Mouse (Mus musculus): ENCODE data around the gene Gata1.
"Not testable (repeated sequence)": the region's sequence is repeated elsewhere in the genome, so short reads cannot be mapped to it uniquely, and the experiment has no call there.

Gata1 gene

GRCm38 (mm10) chrX:8013157-8013556 is 35.3 kb upstream of the Gata1 start:
- Histone ChIP-seq H3K4me3 (replicated peaks; ENCODE audit: low read length) (no peak overlapping the region), H3K27me3 (ENCODE audit: insufficient read depth, low read length) (no peaks in the 10 kb centered on the region), H3K36me3 (ENCODE audit: insufficient read depth, low read length) (no peaks in the 10 kb centered on the region), H3K9me3 (ENCODE audit: low read length) (no peaks in the 10 kb centered on the region), H3K4me1 (replicated peaks; ENCODE audit: low read depth, low read length) (peaks cover 60% of the 10 kb centered on the region)
- TF ChIP-seq POU5F1 (IDR thresholded peaks at IDR 0.05; ENCODE audit: borderline replicate concordance, low read length), result no peak
- TF ChIP-seq NANOG (IDR thresholded peaks at IDR 0.05; ENCODE audit: borderline replicate concordance, low read length), result peak; percentile 47; the same call in 1 of the 2 replicates

GRCm38 (mm10) chrX:8009356-8009755 is 31.5 kb upstream of the Gata1 start:
- not testable (repeated sequence) for H3K27me3 ChIP-seq (ENCODE audit: insufficient read depth, low read length); H3K4me3 ChIP-seq (replicated peaks; ENCODE audit: low read length); H3K36me3 ChIP-seq (ENCODE audit: insufficient read depth, low read length); H3K9me3 ChIP-seq (ENCODE audit: low read length)
- peak; percentile 25; the same call in 1 of the 2 replicates for TF ChIP-seq CTCF (conservative IDR thresholded peaks at IDR 0.05; ENCODE audit: low read length)
- peaks cover 52% of the 10 kb centered on the region for H3K4me1 ChIP-seq (replicated peaks; ENCODE audit: low read depth, low read length)

GRCm38 (mm10) chrX:8008543-8008942 is 30.7 kb upstream of the Gata1 start:
- Histone ChIP-seq H3K9me3 (ENCODE audit: low read length) (no peaks in the 10 kb centered on the region), H3K27me3 (ENCODE audit: insufficient read depth, low read length) (no peaks in the 10 kb centered on the region), H3K4me3 (replicated peaks; ENCODE audit: low read length) (no peak overlapping the region), H3K36me3 (ENCODE audit: insufficient read depth, low read length) (peaks cover 6% of the 10 kb centered on the region; the same call in 1 of the 2 replicates), H3K4me1 (replicated peaks; ENCODE audit: low read depth, low read length) (peaks cover 58% of the 10 kb centered on the region)
- TF ChIP-seq NANOG (IDR thresholded peaks at IDR 0.05; ENCODE audit: borderline replicate concordance, low read length) (peak; percentile 90), CTCF (conservative IDR thresholded peaks at IDR 0.05; ENCODE audit: low read length) (no peak)

- H3K27me3 ChIP-seq (ENCODE audit: insufficient read depth, low read length), result no peaks in the 10 kb centered on the region
- peaks cover 53% of the 10 kb centered on the region for H3K4me1 ChIP-seq (replicated peaks; ENCODE audit: low read depth, low read length)
- H3K4me3 ChIP-seq (replicated peaks; ENCODE audit: low read length), result 0 out of 2 replicates have a peak overlapping the region, but pooled peaks have one; percentile 23
- peaks cover 6% of the 10 kb centered on the region; the same call in 1 of the 2 replicates for H3K36me3 ChIP-seq (ENCODE audit: insufficient read depth, low read length)
- H3K9me3 ChIP-seq (ENCODE audit: low read length), result no peaks in the 10 kb centered on the region
- TF ChIP-seq POU5F1 (IDR thresholded peaks at IDR 0.05; ENCODE audit: borderline replicate concordance, low read length) (no peak), CTCF (conservative IDR thresholded peaks at IDR 0.05; ENCODE audit: low read length) (0 out of 2 replicates have a peak, but pooled peaks have one; percentile 4)
Measured at GRCm38 (mm10) chrX:8002971-8003370, 25.1 kb upstream of the Gata1 start.

GRCm38 (mm10) chrX:8002001-8002400 is 24.1 kb upstream of the Gata1 start:
- H3K4me3 ChIP-seq (replicated peaks; ENCODE audit: low read length), result no peak overlapping the region
- peaks cover 6% of the 10 kb centered on the region; the same call in 1 of the 2 replicates for H3K36me3 ChIP-seq (ENCODE audit: insufficient read depth, low read length)
- TF ChIP-seq CTCF (conservative IDR thresholded peaks at IDR 0.05; ENCODE audit: low read length) (no peak), NANOG (IDR thresholded peaks at IDR 0.05; ENCODE audit: borderline replicate concordance, low read length) (peak; percentile 91)
- no peaks in the 10 kb centered on the region for H3K9me3 ChIP-seq (ENCODE audit: low read length)
- H3K27me3 ChIP-seq (ENCODE audit: insufficient read depth, low read length), result no peaks in the 10 kb centered on the region
- peaks cover 50% of the 10 kb centered on the region for H3K4me1 ChIP-seq (replicated peaks; ENCODE audit: low read depth, low read length)

GRCm38 (mm10) chrX:8000546-8001192 is 22.8 kb upstream of the Gata1 start:
- Histone ChIP-seq H3K27me3 (ENCODE audit: insufficient read depth, low read length) (no peaks in the 10 kb centered on the region), H3K36me3 (ENCODE audit: insufficient read depth, low read length) (peaks cover 6% of the 10 kb centered on the region; the same call in 1 of the 2 replicates), H3K9me3 (ENCODE audit: low read length) (no peaks in the 10 kb centered on the region), H3K4me3 (replicated peaks; ENCODE audit: low read length) (no peak overlapping the region), H3K4me1 (replicated peaks; ENCODE audit: low read depth, low read length) (peaks cover 39% of the 10 kb centered on the region)
- TF ChIP-seq CTCF (conservative IDR thresholded peaks at IDR 0.05; ENCODE audit: low read length) (no peak), NANOG (IDR thresholded peaks at IDR 0.05; ENCODE audit: borderline replicate concordance, low read length) (no peak)

GRCm38 (mm10) chrX:7993068-7993735 is 15.3 kb upstream of the Gata1 start:
- H3K36me3 ChIP-seq (ENCODE audit: insufficient read depth, low read length), result no peaks in the 10 kb centered on the region
- H3K27me3 ChIP-seq (ENCODE audit: insufficient read depth, low read length), result no peaks in the 10 kb centered on the region
- no peak for TF ChIP-seq POU5F1 (IDR thresholded peaks at IDR 0.05; ENCODE audit: borderline replicate concordance, low read length)
- no peak for TF ChIP-seq NANOG (IDR thresholded peaks at IDR 0.05; ENCODE audit: borderline replicate concordance, low read length)
- H3K9me3 ChIP-seq (ENCODE audit: low read length), result no peaks in the 10 kb centered on the region
- peaks cover 41% of the 10 kb centered on the region for H3K4me1 ChIP-seq (replicated peaks; ENCODE audit: low read depth, low read length)
- H3K4me3 ChIP-seq (replicated peaks; ENCODE audit: low read length), result no peak overlapping the region

- Histone ChIP-seq H3K4me3 (replicated peaks; ENCODE audit: low read length) (no peak overlapping the region), H3K27me3 (ENCODE audit: insufficient read depth, low read length) (no peaks in the 10 kb centered on the region), H3K9me3 (ENCODE audit: low read length) (no peaks in the 10 kb centered on the region), H3K36me3 (ENCODE audit: insufficient read depth, low read length) (no peaks in the 10 kb centered on the region), H3K4me1 (replicated peaks; ENCODE audit: low read depth, low read length) (peaks cover 42% of the 10 kb centered on the region)
- no peak for TF ChIP-seq NANOG (IDR thresholded peaks at IDR 0.05; ENCODE audit: borderline replicate concordance, low read length)
- no peak for TF ChIP-seq POU5F1 (IDR thresholded peaks at IDR 0.05; ENCODE audit: borderline replicate concordance, low read length)
- TF ChIP-seq CTCF (conservative IDR thresholded peaks at IDR 0.05; ENCODE audit: low read length), result no peak
Measured at GRCm38 (mm10) chrX:7992379-7993067, 14.7 kb upstream of the Gata1 start.
